Mouse (Mus musculus) Patski (cell line): ENCODE data around the gene Vmn1r214. TPM values are rescaled to one million over a fixed set of nuclear protein-coding genes. Genes with fewer than 3 reads are reported as not detected.
A peak's percentile ranks its signal among the peaks of the same experiment; 100 is the strongest.

Experiments
- ATAC-seq: fragments of 100-300 bp; one replicate; pipeline ENCODE4 v1.8.0; 2021
- CTCF ChIA-PET: fragments of 350-600 bp; sonication (Branson Sonifier 250); formaldehyde crosslinking; loops from one replicate; lab custom pipeline; 2022; ENCODE audit warnings: inconsistent platforms; lab: Charles Lee
- POLR2A ChIA-PET: fragments of 350-600 bp; sonication (Branson Sonifier 250); formaldehyde crosslinking; loops from one replicate; lab custom pipeline; 2022; ENCODE audit warnings: antibody characterized with exemption, inconsistent platforms; lab: Charles Lee
- DNase-seq: peaks from one replicate; pipeline ENCODE4 v3.0.0-alpha.2; 2011; ENCODE audit warnings: low read depth, low spot score
- H3K27me3 ChIP-seq: fragments of 371-371 bp; one replicate; pipeline ENCODE4 v1.5.1; 2021
- CTCF ChIP-seq: fragments of 100-300 bp; IDR thresholded peaks from one replicate; pipeline ENCODE4 v1.5.1; 2021
- in situ Hi-C: fragments of 300-500 bp; cut with MboI; formaldehyde crosslinking; loops from 3 replicates; pipeline ENCODE4 v1.11.1; 2018; ENCODE audit warnings: low pct_unique_long_range_greater_than_20kb, mixed read lengths
- polyA plus RNA-seq: library from polyadenylated mRNA; unstranded; gene quantifications from one replicate; pipeline ENCODE4 v1.2.3, GENCODE M21; 2021

The Vmn1r214 gene
- polyA plus RNA-seq, result not detected

DNA sequence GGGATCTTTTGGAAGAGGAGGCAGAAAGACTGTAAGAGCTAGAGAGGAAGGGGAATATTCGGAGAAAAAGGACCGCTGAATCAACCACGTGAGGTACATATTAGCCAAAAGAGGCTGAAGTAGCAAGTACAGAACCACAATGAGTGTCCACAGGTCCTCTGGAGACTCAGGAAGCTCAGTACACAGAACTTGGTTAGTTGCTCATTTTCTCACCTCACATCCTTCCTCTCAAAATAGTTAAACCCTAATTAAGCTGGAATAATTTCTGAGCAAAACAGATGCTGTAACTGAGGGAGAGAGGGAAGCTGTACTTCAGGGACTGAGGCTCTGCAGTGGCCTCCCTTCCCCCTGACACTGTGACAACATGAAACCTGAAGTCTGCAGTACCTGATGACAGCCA lies at the start of gene Vmn1r214:
Vmn1r214 (plus strand) TSS at position 301 of the 400 bp plus-strand sequence.
- ChIA-PET POLR2A (no interaction called here), CTCF (no interaction called here)
- no peak for TF ChIP-seq CTCF
- no peaks in the 10 kb centered on the region for H3K27me3 ChIP-seq
- in situ Hi-C loops, result no loop called here
- no peak for DNase-seq
- no peak for ATAC-seq

DNA sequence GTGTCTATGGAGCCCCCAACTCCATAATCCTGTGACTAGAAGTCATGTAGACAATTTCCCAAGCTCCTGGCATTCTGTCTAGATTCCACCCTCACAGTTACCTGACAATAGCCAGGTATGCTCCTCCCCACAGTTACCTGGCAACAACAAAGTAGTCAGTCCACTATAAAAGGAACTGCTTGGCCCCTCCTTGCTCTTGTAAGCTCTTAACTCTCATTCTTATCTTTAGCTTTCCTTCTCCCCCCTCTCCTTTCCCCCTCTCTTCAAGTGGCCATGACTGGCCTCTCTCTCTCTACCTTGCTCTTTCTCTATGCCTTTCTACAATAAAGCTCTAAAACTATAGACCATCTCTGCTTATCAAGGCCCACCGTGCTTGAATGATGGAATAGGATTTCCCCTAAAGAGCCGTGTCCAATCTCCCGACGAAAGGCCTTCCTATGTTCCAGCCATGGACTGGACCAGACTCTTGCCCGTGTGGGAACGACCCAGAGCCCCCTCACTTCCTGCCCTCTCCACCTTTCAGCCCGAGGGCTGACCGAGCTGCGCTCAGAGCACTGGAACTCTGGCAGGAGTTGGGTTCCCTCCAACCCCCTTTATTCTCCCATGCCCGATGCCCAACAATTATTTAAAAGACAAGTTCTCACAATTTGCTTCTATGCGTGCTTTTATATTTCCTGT lies 39.9 kb upstream of the Vmn1r214 start:
- ChIA-PET CTCF (no interaction called here), POLR2A (no interaction called here)
- in situ Hi-C loops, result no loop called here
- H3K27me3 ChIP-seq, result peaks cover 4% of the 10 kb centered on the region
- TF ChIP-seq CTCF, result no peak
- ATAC-seq, result no peak
- DNase-seq, result no peak

DNA sequence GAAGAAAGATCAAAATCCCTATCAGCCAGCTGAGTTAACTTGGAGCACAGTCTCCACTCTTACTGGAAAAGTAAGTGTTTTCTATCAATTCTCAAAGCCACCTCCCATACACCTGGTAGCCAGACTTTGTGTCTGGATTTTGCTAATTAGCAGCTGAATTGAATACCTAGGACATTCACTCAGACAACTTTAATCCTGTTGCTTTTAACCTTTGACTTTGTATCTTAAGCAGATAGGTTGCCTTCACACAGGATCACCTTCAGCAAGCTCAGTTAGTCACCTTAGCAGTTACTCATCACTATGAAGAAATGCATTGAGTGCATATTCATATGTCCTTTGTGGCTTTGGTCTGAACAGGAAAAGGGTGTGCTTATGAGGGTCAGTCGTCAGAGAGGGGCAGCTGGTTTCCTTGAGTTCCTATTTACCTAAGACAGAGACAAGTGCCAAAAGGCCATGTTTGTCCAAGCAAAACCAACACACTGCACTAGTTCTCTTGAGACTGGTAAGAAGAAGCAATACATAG lies 38.0 kb upstream of the Vmn1r214 start:
- peaks cover 4% of the 10 kb centered on the region for H3K27me3 ChIP-seq
- TF ChIP-seq CTCF, result no peak
- POLR2A ChIA-PET, result no interaction called here
- CTCF ChIA-PET, result no interaction called here
- ATAC-seq, result no peak
- DNase-seq, result no peak
- in situ Hi-C loops, result no loop called here

DNA sequence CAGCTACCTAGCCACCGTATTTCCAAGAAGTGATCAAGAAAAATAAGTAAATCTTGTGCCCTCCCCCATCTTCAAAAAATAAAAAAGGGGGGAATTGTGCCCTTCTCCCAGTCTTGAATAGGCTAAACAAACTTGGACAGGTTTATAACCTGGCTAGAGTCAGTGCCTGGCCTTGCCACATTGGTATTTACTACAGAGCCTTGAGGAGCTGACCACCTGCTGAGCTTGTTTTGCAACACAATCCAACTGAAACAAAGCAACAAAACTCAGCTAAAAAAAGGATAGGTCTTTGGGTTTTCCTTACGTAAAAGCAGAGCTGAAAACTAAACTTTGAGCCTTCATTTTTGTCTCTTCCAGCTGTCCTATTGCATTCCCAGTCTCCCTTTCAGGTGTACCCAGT lies 37.5 kb upstream of the Vmn1r214 start:
- in situ Hi-C loops, result no loop called here
- CTCF ChIA-PET, result no interaction called here
- peaks cover 4% of the 10 kb centered on the region for H3K27me3 ChIP-seq
- POLR2A ChIA-PET, result no interaction called here
- TF ChIP-seq CTCF, result no peak
- DNase-seq (no peak), ATAC-seq (no peak)

DNA sequence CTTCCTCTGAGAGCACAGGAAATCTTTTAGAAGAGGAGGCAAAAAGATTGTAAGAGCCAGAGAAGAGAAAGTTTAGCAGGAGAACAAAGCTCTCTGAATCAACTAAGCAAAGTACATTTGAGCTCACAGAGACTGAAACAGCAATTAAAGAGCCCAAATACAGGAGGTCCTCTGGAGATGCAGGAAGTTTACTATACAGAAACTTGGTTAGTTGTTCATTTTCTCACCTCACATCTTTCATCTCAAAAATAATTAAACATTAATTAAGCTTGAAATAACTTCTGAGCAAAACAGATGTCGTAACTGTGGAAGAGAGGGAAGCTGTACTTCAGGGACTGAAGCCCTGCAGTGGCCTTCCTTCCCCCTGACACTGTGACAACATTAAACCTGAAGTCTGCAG lies 22.9 kb upstream of the Vmn1r214 start, which contains the start of gene Vmn1r213:
Vmn1r213 (plus strand) TSS at position 301 of the 400 bp plus-strand sequence.
- CTCF ChIA-PET, result no interaction called here
- no peaks in the 10 kb centered on the region for H3K27me3 ChIP-seq
- no peak for TF ChIP-seq CTCF
- POLR2A ChIA-PET, result no interaction called here
- no peak for DNase-seq
- no peak for ATAC-seq
- in situ Hi-C loops, result no loop called here

DNA sequence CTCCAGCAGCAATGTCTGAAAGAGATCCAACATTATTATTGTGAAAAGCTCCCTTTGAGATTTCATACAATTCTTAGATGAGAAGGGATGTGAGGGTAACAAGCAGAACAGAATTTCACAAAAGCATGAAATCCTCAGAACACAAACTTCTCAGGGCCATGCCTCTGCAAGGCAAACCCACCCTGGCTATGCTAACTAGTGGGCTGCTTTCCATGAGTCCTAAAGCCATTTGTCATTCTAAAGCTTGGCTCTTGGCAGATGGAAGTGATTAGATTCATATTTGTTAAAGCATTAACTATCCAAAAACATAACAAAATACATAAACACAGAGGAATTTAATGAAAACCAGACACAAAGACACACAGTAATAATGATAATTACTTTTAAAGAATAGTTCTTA lies 12.1 kb upstream of the Vmn1r214 start:
- in situ Hi-C loops, result no loop called here
- ChIA-PET POLR2A (no interaction called here), CTCF (no interaction called here)
- ATAC-seq (no peak), DNase-seq (no peak)
- TF ChIP-seq CTCF, result no peak
- no peaks in the 10 kb centered on the region for H3K27me3 ChIP-seq

DNA sequence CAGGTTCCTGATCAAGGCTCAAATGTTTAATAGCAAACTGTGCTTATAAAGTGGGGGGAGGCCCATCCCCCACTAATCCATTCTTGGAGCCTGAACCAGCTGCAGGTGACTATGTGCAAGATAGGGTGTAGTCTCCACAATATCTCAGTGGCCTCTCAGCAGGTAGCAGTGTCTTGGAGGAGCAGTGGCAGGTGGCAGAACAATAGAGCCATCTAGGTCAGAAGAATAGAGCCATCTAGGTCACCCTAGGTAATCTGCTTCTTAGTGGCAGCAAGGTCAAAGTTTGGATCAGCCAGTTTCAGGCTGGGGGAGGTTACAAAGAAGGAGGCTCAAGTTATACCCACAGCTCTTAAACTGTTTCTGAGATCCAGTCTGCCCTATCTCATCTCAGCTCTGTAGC lies 5.4 kb upstream of the Vmn1r214 start:
- no peaks in the 10 kb centered on the region for H3K27me3 ChIP-seq
- CTCF ChIA-PET, result interaction anchor here (1.4 kb wide), 1 partner anchor 15 kb away, joined by 3 read pairs; no protein-coding TSS in a partner anchor
- DNase-seq (no peak), ATAC-seq (no peak)
- TF ChIP-seq CTCF, result no peak
- POLR2A ChIA-PET, result no interaction called here
- in situ Hi-C loops, result no loop called here

DNA sequence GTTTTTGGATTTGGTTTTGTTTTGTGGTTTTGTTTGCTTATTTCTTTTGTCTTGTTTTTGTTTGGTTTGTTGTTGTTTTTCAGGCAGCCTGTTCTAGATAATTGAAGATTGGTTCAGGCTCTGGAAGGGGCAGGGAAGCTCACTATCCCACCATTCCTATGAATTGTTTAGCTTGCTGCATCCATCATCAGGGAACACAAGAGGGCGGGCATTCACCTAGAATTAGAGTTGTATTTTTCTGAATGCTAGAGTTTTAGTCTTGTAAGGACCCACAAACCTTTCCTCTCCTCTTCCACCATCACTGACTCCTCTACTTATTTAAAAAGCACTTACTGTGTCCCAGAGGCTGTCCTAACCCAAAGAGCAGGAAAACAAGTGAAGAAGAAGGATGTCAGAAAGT lies 27.6 kb downstream of the Vmn1r214 start:
- DNase-seq (no peak), ATAC-seq (no peak)
- ChIA-PET CTCF (no interaction called here), POLR2A (no interaction called here)
- in situ Hi-C loops, result loop anchor here (10.0 kb wide), 1 partner anchor 347 kb away; no protein-coding TSS in a partner anchor
- peak; percentile 44 for TF ChIP-seq CTCF
- H3K27me3 ChIP-seq, result peaks cover 16% of the 10 kb centered on the region

DNA sequence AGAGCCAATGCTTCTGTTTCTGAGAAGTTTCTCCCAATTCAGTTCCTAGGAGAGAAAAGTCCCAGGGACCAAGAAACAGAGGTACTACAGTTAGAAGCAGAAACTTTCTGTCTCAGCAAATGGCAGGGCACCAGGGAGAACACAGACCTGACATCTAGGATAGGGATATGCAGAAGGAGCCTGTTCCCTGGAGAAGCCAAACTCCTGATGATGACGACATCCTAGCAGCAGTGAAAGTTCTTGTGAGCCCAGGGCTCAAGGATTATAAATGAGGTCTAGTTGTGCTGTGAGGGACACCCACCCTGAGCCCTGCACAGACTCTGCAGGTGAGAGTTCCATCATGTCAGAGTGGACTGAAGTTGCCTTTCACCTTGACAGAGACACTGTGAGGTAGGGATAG lies 37.5 kb downstream of the Vmn1r214 start, which contains the start of gene Vmn1r215:
Vmn1r215 (plus strand) TSS at position 301 of the 400 bp plus-strand sequence.
- in situ Hi-C loops, result no loop called here
- CTCF ChIA-PET, result no interaction called here
- DNase-seq (no peak), ATAC-seq (no peak)
- no peaks in the 10 kb centered on the region for H3K27me3 ChIP-seq
- TF ChIP-seq CTCF, result no peak
- POLR2A ChIA-PET, result no interaction called here

DNA sequence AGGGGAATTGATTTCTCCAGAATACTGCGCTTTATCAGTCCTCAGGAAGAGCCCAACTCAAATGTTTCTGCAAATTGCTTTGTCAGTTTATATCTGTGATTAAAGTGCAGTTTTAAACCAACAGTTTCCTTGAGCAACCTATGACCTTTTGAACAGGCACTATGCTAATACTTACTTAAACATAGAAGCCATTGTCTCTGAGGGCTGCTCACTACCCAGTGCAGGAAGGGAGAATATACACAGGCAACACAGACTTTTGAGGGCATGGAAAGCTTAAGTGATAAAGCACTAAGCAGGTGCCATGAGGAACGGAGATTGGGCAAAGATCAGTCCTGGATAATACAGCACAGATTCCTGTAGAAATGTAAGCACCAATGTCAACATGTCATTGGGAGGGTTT lies 39.1 kb downstream of the Vmn1r214 start:
- ATAC-seq (no peak), DNase-seq (no peak)
- CTCF ChIA-PET, result no interaction called here
- no peak for TF ChIP-seq CTCF
- in situ Hi-C loops, result no loop called here
- H3K27me3 ChIP-seq, result no peaks in the 10 kb centered on the region
- POLR2A ChIA-PET, result no interaction called here

Other genes with a start within 250 kb of the Vmn1r214 start
- gene Vmn1r209, start 220.7 kb upstream of the Vmn1r214 start, polyA plus RNA-seq, result not detected
- gene Vmn1r210, start 199.1 kb upstream of the Vmn1r214 start, polyA plus RNA-seq, result not detected
- not detected for gene Vmn1r211, start 172.9 kb upstream of the Vmn1r214 start, polyA plus RNA-seq
- not detected for gene Vmn1r212, start 146.2 kb upstream of the Vmn1r214 start, polyA plus RNA-seq
- not detected for gene Vmn1r213, start 22.8 kb upstream of the Vmn1r214 start, polyA plus RNA-seq
- gene Vmn1r215, start 37.6 kb downstream of the Vmn1r214 start, polyA plus RNA-seq, result not detected
- gene Vmn1r217, start 87.8 kb downstream of the Vmn1r214 start, polyA plus RNA-seq, result not detected
- gene Vmn1r218, start 102.7 kb downstream of the Vmn1r214 start, polyA plus RNA-seq, result not detected
- not detected for gene Vmn1r219, start 128.9 kb downstream of the Vmn1r214 start, polyA plus RNA-seq
- 0.03 TPM for gene Vmn1r220, start 157.6 kb downstream of the Vmn1r214 start, polyA plus RNA-seq
- not detected for gene Vmn1r221, start 183.7 kb downstream of the Vmn1r214 start, polyA plus RNA-seq
- not detected for gene Vmn1r222, start 205.5 kb downstream of the Vmn1r214 start, polyA plus RNA-seq
- not detected for gene Vmn1r223, start 216.7 kb downstream of the Vmn1r214 start, polyA plus RNA-seq